Mouse (Mus musculus) granulocyte monocyte progenitor cell, adult 5-6 weeks (primary cell): ENCODE measurements around the gene Kcnk3. TPM values are rescaled to one million over a fixed set of nuclear protein-coding genes. Genes with fewer than 3 reads are reported as not detected.

ENCODE experiments used
- ATAC-seq: replicated peaks from 2 replicates; pipeline ENCODE4 v1.8.0; 2016; ENCODE audit warnings: mild to moderate bottlenecking, moderate TSS enrichment, inconsistent platforms; ENCODE audit not compliant: poor library complexity, severe bottlenecking
- total RNA-seq, 2 experiments: library from RNA; stranded (forward) in 1 of 2; stranded (reverse) in 1 of 2; fragments of 200-712, 200-1000 nt in 1 of 2; fragments of >200 nt in 1 of 2; fragmentation: Nextera tagmentation in 1 of 2; gene quantifications; 2 replicates each; pipeline ENCODE4 v1.2.3; 2014 to 2017

Kcnk3 gene
- total RNA-seq, 2 experiments from 2014 or later, result not detected

GRCm38 (mm10) chr5:30628511-30628910 lies 40.5 kb downstream of the Kcnk3 start:
- no peak for ATAC-seq

GRCm38 (mm10) chr5:30630401-30630800 lies 42.4 kb downstream of the Kcnk3 start:
- ATAC-seq, result no peak

GRCm38 (mm10) chr5:30632134-30632533 lies 44.2 kb downstream of the Kcnk3 start:
- ATAC-seq, result no peak

DNA sequence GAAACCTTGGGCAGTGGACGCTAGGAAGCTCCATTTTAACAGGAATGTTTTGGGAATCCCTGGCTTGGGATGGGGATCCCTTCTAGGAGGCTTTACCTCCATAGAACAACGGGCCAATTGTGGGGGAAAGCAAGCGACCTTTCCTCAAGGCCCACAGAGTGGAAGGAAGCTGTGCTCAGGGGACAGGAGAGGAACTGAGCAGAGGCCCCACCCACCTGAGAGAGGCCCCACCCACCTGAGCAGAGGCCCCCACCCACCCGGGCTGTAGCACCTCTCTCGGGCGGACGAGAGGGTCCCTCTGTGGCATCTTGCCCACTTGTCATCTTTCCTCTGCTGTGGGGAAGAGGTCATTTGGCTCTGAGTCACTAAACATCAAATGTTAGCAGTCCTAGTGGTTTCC lies 49.0 kb downstream of the Kcnk3 start:
- 0 out of 2 replicates have a peak, but pooled peaks have one; percentile 15 for ATAC-seq

GRCm38 (mm10) chr5:30638041-30638440 lies 50.1 kb downstream of the Kcnk3 start:
- peak; percentile 98 for ATAC-seq

GRCm38 (mm10) chr5:30643477-30644179 lies 55.7 kb downstream of the Kcnk3 start:
- no peak for ATAC-seq

GRCm38 (mm10) chr5:30646036-30646435 lies 58.1 kb downstream of the Kcnk3 start:
- ATAC-seq, result no peak

DNA sequence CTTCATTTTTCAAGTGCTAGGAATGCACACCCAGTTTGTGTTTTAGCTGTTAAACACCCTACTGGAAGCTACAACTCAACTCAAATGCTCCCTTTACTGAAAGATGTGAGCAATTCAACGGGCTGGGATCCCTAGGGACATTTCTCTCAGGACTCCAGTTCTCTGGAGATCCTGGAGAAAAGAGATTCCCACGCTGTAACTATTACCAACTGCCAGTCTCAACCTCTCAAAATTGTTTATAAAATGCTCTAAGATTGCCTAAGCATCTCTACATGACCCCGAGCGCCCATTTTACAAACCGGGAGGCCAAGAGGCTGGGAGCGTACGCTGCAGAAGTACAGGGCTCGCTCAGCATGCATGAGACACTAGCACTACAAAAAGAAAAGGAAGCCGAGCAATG lies 59.4 kb downstream of the Kcnk3 start:
- ATAC-seq, result no peak

GRCm38 (mm10) chr5:30647815-30648560 lies 60.0 kb downstream of the Kcnk3 start, which contains the start of gene Slc35f6:
TSS of gene Slc35f6 (plus strand) at chr5:30647933.
- ATAC-seq, result peak; percentile 71

DNA sequence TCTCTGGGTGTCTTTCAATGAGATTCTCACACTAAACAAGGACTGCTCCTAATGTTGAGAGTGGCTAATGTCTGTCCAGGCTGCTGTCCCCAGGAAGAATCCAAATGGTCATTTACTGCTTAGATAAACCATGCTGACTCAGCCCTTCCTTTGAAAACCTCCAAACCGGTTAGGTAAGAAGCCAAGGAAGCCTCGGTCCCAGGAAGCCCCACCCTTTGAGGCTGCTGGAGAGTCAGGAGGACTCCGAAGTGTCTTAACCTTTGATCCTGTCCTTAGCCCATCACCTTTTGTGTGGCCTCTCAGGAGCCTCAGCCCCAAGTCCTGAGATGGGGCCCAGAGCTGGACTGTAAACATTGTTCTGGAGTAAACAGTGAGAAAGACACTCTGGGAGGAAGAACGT lies 61.6 kb downstream of the Kcnk3 start:
- no peak for ATAC-seq

- ATAC-seq, result peak; percentile 85
Observed at GRCm38 (mm10) chr5:30650756-30651155, 62.8 kb downstream of the Kcnk3 start.

- ATAC-seq, result no peak
Observed at GRCm38 (mm10) chr5:30651554-30651953, 63.6 kb downstream of the Kcnk3 start.

GRCm38 (mm10) chr5:30653246-30653645 lies 65.3 kb downstream of the Kcnk3 start:
- no peak for ATAC-seq

DNA sequence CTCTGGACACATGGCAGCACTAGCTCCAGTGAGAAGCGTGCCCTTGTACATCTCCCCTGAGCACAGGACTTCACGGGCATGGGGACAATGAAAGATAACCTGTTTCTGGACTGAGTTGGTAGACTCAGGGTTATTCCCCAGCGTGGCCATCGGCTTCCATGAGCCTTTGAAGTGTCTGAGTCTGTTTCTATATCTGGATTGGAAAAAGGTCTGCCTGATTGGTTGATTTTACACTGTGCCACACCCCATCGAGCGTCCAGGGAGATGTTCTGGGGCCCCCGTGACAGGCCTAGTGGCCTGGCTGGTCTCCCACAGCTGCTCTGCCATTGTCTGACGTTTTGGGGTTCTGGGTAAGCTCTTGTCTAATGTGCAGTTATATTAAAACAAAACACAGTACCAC lies 67.1 kb downstream of the Kcnk3 start:
- ATAC-seq, result no peak

DNA sequence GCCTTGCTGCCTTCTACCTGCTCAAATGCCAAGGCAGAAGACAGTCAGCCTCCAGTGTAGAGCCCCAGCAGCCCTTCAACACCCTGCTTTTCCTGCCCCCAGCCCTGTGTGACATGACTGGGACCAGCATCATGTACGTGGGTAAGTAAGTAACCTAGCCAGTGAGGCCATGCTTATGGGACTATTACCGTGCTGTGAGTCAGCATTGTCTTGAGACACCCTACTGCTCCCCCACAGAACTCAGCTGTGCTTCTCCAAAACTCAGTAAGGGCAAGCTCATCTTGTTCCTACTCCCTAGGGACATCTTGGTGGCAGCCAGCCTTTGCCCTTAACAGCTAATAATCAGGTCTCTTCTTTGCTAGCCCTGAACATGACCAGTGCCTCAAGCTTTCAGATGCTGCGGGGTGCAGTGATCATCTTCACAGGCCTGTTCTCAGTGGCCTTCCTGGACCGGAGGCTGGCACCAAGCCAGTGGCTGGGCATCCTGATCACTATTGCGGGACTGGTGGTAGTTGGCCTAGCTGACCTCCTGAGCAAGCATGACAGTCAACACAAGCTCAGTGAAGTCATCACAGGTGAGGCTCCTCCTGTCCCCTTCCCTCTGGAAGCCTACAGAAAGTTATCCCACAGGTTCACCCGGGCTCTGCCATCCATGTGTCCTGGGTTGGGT lies 67.7 kb downstream of the Kcnk3 start:
- ATAC-seq, result no peak

DNA sequence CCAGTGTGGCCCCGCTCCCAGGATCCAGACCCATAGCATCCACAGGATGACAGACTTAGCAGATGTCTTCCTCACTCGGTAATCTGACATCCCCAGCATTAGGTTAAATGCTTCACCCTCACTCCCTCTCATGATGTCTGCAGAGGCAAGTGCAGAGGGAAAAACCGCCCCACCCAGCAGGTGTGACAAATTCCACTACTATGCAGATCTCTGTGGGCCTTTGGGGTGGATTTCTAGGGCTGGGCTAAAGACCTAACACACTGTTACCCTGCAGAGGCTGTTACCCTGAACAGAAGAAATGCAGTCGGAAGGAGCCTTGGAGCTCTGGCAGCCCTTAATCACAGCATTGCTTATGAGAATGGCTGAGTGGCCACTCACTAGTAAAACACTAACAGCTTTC lies 71.1 kb downstream of the Kcnk3 start:
- no peak for ATAC-seq

DNA sequence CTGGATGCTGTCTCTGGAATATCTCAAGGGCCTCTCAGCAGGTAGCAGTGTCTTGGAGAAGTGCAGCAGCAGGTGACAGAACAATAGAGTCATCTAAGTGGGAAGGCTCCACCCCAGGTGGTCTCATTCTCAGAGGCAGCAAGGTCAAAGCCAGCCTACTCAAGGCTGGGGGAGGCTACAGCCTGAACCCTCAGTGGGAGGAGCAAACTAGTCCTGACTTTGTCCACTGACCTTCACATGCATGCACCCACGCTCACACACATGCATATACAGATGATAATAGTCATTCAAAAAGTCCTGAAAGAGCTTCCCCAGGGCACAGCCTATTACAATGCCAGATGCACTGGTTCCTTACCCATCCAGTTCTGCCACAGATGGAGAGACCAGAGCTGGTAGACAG lies 72.3 kb downstream of the Kcnk3 start:
- no peak for ATAC-seq

DNA sequence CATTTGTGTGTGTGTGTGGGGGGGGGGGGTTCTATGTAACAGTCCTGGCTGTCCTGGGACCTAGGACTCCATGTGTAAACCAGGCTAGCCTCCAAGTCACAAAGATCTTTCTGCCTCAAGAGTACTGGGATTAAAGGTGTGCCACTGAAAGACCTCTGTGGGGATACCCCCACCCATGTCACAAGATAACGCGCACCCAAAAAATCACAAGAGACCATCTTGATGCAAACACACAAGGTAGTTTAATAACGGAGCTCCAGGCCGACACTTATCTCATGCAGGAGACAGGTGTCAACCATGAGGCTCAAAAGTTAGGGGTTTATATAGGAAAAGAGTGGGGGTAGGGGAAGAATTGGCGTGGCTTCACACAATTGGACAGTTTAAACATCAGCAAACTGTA lies 72.8 kb downstream of the Kcnk3 start:
- no peak for ATAC-seq

- ATAC-seq, result no peak
Observed at GRCm38 (mm10) chr5:30665360-30665759, 77.4 kb downstream of the Kcnk3 start.

GRCm38 (mm10) chr5:30665968-30666367 lies 78.0 kb downstream of the Kcnk3 start:
- ATAC-seq, result no peak
